Mouse (Mus musculus): ENCODE measurements around the gene 4930470P17Rik. TPM values are rescaled to one million over a fixed set of nuclear protein-coding genes. Genes with fewer than 3 reads are reported as not detected.
A peak's percentile ranks its signal among the peaks of the same experiment; 100 is the strongest.
"Not testable (repeated sequence)": the region's sequence is repeated elsewhere in the genome, so short reads cannot be mapped to it uniquely, and the experiment has no call there.

The 4930470P17Rik gene
- polyA plus RNA-seq, 1 experiment from 2014 or later, result not detected

DNA sequence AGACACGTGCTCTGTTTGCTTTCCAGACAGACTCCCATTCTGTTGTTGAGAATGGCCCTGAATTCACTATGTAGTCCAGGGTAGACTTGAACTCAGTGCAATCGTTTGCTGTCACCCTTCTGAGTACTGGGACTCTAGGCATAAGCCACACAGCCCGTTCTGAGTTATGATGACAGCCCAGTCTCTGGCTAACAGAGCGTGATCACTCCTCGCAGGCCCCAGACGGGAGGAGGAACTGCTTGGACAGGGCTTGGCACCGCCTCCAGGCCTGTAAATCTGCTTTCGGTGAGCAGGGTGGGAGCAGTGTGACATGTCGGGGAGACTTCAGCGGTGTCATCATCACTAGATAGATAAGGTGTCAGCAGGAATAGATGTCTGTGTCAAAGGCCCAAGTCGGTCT lies 28.7 kb upstream of the 4930470P17Rik start:
- Histone ChIP-seq H3K9ac (replicated peaks; ENCODE audit: low read length) (no peak overlapping the region), H3K9me3 (ENCODE audit: low read length) (peaks cover 3% of the 10 kb centered on the region; the same call in 1 of the 2 replicates), H3K4me1 (ENCODE audit: insufficient read depth, low read length) (no peaks in the 10 kb centered on the region), H3K36me3 (ENCODE audit: insufficient read depth, low read length) (no peaks in the 10 kb centered on the region), H3K27ac (ENCODE audit: low read length) (no peak overlapping the region), H3K27me3 (ENCODE audit: insufficient read depth, low read length) (no peaks in the 10 kb centered on the region), H3K4me3 (ENCODE audit: low read length) (no peak overlapping the region), H3K4me2 (replicated peaks; ENCODE audit: low read depth, low read length) (no peak overlapping the region)
- ATAC-seq (ENCODE audit: low FRiP score, low TSS enrichment), result peak; percentile 57; the same call in 1 of the 2 replicates
- WGBS, result 44% methylated on average over 11 of the region's 11 CpGs

DNA sequence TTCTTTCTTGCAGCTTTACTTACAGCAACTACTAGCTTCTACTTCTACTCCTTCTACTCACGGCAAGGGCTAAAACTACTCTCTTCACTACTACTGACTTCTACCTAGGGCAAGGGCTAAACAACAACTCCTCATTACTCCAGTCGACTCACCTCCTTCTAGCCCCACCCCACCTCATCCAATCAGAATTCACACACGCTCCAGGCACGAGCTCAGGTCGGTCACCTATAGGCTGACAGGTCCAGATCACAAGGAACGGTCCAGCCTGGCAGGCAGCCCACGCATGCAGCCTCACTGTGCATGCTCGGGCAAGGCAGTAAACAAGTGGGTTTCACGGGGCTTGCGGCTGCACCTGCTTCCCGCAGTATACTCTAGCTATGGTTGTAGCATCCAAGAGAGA lies 26.2 kb upstream of the 4930470P17Rik start:
- not testable (repeated sequence) for H3K4me1 ChIP-seq (ENCODE audit: insufficient read depth, low read length); H3K4me3 ChIP-seq (ENCODE audit: low read length); ATAC-seq (ENCODE audit: low FRiP score, low TSS enrichment); H3K36me3 ChIP-seq (ENCODE audit: insufficient read depth, low read length); H3K4me2 ChIP-seq (replicated peaks; ENCODE audit: low read depth, low read length); H3K9ac ChIP-seq (replicated peaks; ENCODE audit: low read length); H3K27me3 ChIP-seq (ENCODE audit: insufficient read depth, low read length); H3K27ac ChIP-seq (ENCODE audit: low read length); H3K9me3 ChIP-seq (ENCODE audit: low read length)
- WGBS, result 86% methylated on average over 11 of the region's 11 CpGs

DNA sequence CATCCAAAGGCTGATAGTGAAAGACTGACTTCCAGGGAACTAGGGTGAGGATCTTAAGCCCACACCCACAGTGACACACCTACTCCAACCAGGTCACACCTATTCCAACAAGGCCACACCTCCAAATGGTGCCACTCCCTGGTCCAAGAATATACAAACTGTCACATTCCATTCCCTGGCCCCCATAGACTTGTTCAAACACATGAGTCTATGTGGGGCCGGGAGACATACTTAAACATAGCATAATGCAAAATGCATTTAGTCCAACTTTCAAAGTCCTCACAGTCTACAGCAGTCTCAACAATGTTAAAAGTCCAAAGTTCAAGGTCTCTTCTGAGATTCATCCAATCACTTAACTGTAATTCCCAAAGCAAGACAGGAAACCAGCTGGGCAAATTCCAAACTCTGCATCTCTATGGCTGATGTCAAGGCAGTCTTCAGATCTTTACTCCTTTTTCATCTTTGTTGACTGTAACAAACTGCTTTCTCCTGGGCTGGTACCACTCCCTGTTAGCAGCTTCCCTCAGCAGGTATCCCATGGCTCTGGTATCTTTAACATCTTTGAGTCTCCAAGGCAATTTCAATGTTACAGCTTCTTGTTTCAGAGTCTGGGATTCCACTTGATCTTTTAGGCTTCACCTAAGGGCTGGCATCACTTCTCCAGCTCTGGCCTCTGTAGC lies 22.5 kb upstream of the 4930470P17Rik start:
- 80% methylated on average over 1 of the region's 1 CpGs for WGBS
- H3K4me3 ChIP-seq (ENCODE audit: low read length); H3K4me1 ChIP-seq (ENCODE audit: insufficient read depth, low read length); ATAC-seq (ENCODE audit: low FRiP score, low TSS enrichment); H3K36me3 ChIP-seq (ENCODE audit: insufficient read depth, low read length); H3K4me2 ChIP-seq (replicated peaks; ENCODE audit: low read depth, low read length); H3K27me3 ChIP-seq (ENCODE audit: insufficient read depth, low read length); H3K9me3 ChIP-seq (ENCODE audit: low read length); H3K9ac ChIP-seq (replicated peaks; ENCODE audit: low read length); H3K27ac ChIP-seq (ENCODE audit: low read length): not testable (repeated sequence)

DNA sequence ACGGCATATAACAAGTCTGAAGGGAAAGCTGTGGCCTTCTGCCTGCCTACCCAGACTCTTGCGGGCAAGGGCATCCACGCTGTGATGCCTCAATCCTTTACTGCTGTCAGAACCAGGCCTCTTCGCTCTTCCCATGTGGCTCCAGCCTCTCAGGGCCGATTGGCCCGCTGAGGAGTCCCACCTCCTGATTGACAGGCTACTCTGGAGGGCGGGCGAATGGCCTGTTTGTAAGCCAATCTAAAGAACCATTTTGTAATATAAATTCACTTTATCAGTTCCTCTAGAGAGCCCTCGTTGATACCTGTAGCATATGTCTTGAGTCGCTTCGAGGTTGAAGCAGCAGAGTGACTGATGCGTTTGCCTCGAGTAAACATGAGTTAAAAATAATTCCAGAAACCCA lies 21.2 kb upstream of the 4930470P17Rik start:
- no peaks in the 10 kb centered on the region for H3K27me3 ChIP-seq (ENCODE audit: insufficient read depth, low read length)
- no peak overlapping the region for H3K4me3 ChIP-seq (ENCODE audit: low read length)
- 86% methylated on average over 13 of the region's 13 CpGs for WGBS
- no peaks in the 10 kb centered on the region for H3K4me1 ChIP-seq (ENCODE audit: insufficient read depth, low read length)
- H3K4me2 ChIP-seq (replicated peaks; ENCODE audit: low read depth, low read length), result no peak overlapping the region
- H3K36me3 ChIP-seq (ENCODE audit: insufficient read depth, low read length), result no peaks in the 10 kb centered on the region
- no peak overlapping the region for H3K27ac ChIP-seq (ENCODE audit: low read length)
- no peak for ATAC-seq (ENCODE audit: low FRiP score, low TSS enrichment)
- H3K9me3 ChIP-seq (ENCODE audit: low read length), result no peaks in the 10 kb centered on the region
- H3K9ac ChIP-seq (replicated peaks; ENCODE audit: low read length), result no peak overlapping the region

DNA sequence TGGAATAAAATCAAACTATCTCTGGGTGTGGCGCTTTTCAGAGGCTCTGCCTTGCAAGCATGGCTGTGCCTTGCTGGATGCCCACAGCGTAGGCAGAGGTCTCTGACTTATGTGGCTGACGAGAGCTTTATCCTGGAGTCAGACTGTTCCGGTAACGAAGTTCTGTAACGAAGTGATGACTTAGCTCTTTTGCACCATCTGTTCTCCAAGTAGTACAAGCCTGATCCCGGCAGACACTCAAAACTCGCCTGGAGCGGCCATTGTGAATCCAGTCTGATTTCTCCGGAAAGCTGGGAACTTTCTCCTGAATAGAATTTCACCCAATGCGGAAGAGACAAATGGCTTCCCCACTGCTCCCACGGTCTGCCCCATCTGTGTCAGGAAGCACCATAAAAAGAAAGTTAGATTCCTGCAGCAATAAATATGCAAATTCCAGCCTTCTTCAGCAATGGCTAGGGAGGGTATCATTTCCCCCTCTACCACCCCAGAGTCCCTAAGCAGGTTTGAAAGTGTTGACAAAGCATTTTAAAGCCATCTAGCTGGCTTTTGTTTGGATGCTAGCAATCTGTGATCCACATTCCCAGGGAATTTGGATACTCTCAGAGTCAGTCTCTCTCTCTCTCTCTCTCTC lies 17.2 kb upstream of the 4930470P17Rik start:
- Histone ChIP-seq H3K4me1 (ENCODE audit: insufficient read depth, low read length) (no peaks in the 10 kb centered on the region), H3K4me2 (replicated peaks; ENCODE audit: low read depth, low read length) (no peak overlapping the region), H3K27ac (ENCODE audit: low read length) (no peak overlapping the region), H3K9ac (replicated peaks; ENCODE audit: low read length) (no peak overlapping the region), H3K27me3 (ENCODE audit: insufficient read depth, low read length) (no peaks in the 10 kb centered on the region), H3K4me3 (ENCODE audit: low read length) (no peak overlapping the region), H3K36me3 (ENCODE audit: insufficient read depth, low read length) (no peaks in the 10 kb centered on the region), H3K9me3 (ENCODE audit: low read length) (no peaks in the 10 kb centered on the region)
- 63% methylated on average over 12 of the region's 12 CpGs for WGBS
- no peak for ATAC-seq (ENCODE audit: low FRiP score, low TSS enrichment)

DNA sequence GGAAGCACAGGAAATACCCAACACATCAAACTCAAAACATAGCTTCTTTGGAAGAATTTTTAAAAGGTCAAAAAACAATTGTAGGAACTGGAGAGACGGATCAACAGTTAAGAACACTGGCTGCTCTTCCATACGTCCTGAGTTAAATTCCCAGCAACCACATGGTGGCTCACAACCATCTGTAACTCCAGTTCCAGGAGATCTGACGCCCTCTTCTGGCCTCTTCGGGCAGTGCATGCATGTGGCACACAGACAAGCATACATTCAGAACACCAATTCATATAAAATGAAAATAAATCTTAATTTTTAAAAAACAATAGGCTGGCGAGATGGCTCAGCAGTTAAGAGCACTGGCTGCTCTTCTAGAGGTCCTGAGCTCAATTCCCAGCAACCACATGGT lies 10.0 kb upstream of the 4930470P17Rik start:
- not testable (repeated sequence) for H3K9me3 ChIP-seq (ENCODE audit: low read length); H3K36me3 ChIP-seq (ENCODE audit: insufficient read depth, low read length); H3K27me3 ChIP-seq (ENCODE audit: insufficient read depth, low read length); ATAC-seq (ENCODE audit: low FRiP score, low TSS enrichment); H3K9ac ChIP-seq (replicated peaks; ENCODE audit: low read length); H3K4me2 ChIP-seq (replicated peaks; ENCODE audit: low read depth, low read length); H3K4me3 ChIP-seq (ENCODE audit: low read length); H3K4me1 ChIP-seq (ENCODE audit: insufficient read depth, low read length); H3K27ac ChIP-seq (ENCODE audit: low read length)
- 80% methylated on average over 5 of the region's 5 CpGs for WGBS

DNA sequence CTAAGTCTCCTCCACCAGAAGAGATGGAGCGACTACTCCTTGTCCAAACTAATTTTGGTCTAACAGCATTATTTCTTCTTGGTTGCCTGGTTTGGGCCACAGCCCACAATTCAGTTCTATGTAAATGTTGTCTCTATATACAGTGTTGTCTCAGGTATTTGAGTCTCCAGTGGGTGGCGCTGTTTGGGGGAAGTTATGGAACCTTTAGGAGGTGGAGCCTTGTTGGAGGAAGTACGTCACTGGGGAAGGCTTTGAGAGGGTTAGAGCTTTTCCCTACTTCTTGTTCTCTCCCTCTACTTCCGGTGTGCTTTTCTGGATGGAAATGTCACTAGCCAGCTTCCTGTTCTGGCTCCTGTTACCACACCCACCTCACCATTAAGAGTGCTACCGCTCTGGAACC lies 646 bp downstream of the 4930470P17Rik start:
- Histone ChIP-seq H3K9me3 (ENCODE audit: low read length) (no peaks in the 10 kb centered on the region), H3K4me2 (replicated peaks; ENCODE audit: low read depth, low read length) (no peak overlapping the region), H3K36me3 (ENCODE audit: insufficient read depth, low read length) (no peaks in the 10 kb centered on the region), H3K27me3 (ENCODE audit: insufficient read depth, low read length) (no peaks in the 10 kb centered on the region), H3K9ac (replicated peaks; ENCODE audit: low read length) (no peak overlapping the region), H3K4me3 (ENCODE audit: low read length) (no peak overlapping the region), H3K4me1 (ENCODE audit: insufficient read depth, low read length) (no peaks in the 10 kb centered on the region), H3K27ac (ENCODE audit: low read length) (no peak overlapping the region)
- WGBS, result 74% methylated on average over 5 of the region's 5 CpGs
- no peak for ATAC-seq (ENCODE audit: low FRiP score, low TSS enrichment)

DNA sequence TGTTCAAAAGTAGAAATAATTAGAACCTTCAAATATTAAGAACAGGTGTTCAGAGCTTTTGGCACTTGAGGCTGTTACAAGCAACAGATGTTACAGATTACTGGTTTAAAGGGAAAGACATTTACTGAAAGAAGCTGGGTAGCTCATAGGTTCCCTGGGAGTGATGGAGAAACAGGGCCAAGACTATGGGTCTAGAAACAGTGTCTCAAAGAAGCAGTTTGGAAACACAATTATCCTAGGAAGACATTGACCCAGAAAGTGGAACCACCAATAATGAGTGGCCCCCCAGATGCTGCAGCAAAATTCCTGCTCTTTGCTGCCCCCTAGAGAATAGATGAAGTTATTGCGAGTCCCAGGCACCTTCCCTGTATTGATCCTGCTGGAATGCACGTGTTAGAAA lies 4.2 kb downstream of the 4930470P17Rik start:
- no peak overlapping the region for H3K9ac ChIP-seq (replicated peaks; ENCODE audit: low read length)
- ATAC-seq (ENCODE audit: low FRiP score, low TSS enrichment), result no peak
- 16% methylated on average over 2 of the region's 2 CpGs for WGBS

DNA sequence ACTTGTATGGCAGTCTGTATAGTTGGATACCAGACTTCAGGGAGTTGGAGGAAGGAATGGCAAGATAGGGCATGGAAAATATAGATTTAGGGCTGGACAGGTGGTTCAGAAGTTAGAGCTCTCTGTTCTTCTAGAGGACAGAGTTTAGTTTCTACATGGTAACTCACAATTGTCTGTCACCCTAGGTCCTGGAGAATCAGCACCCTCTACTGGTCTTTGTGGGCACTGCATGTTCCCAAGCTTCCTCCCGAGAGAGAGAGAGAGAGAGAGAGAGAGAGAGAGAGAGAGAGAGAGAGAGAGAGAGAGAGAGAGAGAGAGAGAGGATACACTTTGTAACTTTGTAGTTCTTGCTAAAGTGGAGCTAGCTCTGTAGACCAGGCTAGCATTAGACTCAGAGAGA lies 5.1 kb downstream of the 4930470P17Rik start:
- H3K36me3 ChIP-seq (ENCODE audit: insufficient read depth, low read length), result no peaks in the 10 kb centered on the region
- H3K4me3 ChIP-seq (ENCODE audit: low read length), result no peak overlapping the region
- H3K27ac ChIP-seq (ENCODE audit: low read length), result no peak overlapping the region
- no peak overlapping the region for H3K9ac ChIP-seq (replicated peaks; ENCODE audit: low read length)
- H3K9me3 ChIP-seq (ENCODE audit: low read length), result peaks cover 6% of the 10 kb centered on the region
- no peak for ATAC-seq (ENCODE audit: low FRiP score, low TSS enrichment)
- H3K4me1 ChIP-seq (ENCODE audit: insufficient read depth, low read length), result no peaks in the 10 kb centered on the region
- no peak overlapping the region for H3K4me2 ChIP-seq (replicated peaks; ENCODE audit: low read depth, low read length)
- no peaks in the 10 kb centered on the region for H3K27me3 ChIP-seq (ENCODE audit: insufficient read depth, low read length)
- WGBS, result 0% methylated on average over 1 of the region's 1 CpGs

More for the DNA sequence above, 4.2 kb downstream of the 4930470P17Rik start:
- H3K4me1 ChIP-seq (ENCODE audit: insufficient read depth, low read length), result no peaks in the 10 kb centered on the region
- peaks cover 6% of the 10 kb centered on the region for H3K9me3 ChIP-seq (ENCODE audit: low read length)
- H3K4me2 ChIP-seq (replicated peaks; ENCODE audit: low read depth, low read length), result no peak overlapping the region
- no peak overlapping the region for H3K27ac ChIP-seq (ENCODE audit: low read length)
- H3K4me3 ChIP-seq (ENCODE audit: low read length), result no peak overlapping the region
- H3K27me3 ChIP-seq (ENCODE audit: insufficient read depth, low read length), result no peaks in the 10 kb centered on the region
- no peaks in the 10 kb centered on the region for H3K36me3 ChIP-seq (ENCODE audit: insufficient read depth, low read length)

DNA sequence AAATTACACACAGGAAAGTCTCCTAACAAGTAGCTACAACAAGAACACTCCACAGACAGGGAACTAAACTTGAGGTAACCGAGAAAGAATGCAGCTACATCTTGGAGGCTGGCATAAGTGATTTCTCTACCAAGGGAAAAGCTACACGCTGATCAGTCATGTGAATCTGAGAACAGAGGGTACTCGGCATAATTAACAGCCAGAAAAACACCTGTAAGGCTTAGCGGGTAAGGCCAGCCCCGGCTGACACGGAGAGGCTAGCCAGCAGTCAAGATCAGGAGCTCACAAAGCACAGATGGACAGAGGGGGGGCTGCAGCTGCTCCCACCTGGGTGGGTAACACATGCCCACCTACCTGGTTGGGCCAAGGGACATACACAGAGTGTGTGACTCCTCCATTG lies 9.7 kb downstream of the 4930470P17Rik start:
- peak; percentile 39; the same call in 1 of the 2 replicates for ATAC-seq (ENCODE audit: low FRiP score, low TSS enrichment)
- Histone ChIP-seq H3K36me3 (ENCODE audit: insufficient read depth, low read length) (no peaks in the 10 kb centered on the region), H3K9me3 (ENCODE audit: low read length) (peaks cover 6% of the 10 kb centered on the region), H3K9ac (replicated peaks; ENCODE audit: low read length) (no peak overlapping the region), H3K4me3 (ENCODE audit: low read length) (no peak overlapping the region), H3K4me1 (ENCODE audit: insufficient read depth, low read length) (no peaks in the 10 kb centered on the region), H3K27ac (ENCODE audit: low read length) (no peak overlapping the region), H3K4me2 (replicated peaks; ENCODE audit: low read depth, low read length) (no peak overlapping the region), H3K27me3 (ENCODE audit: insufficient read depth, low read length) (no peaks in the 10 kb centered on the region)
- 50% methylated on average over 6 of the region's 6 CpGs for WGBS
